Mouse (Mus musculus): ENCODE measurements at regions not wholly inside any gene's neighbourhood (a gene's known extent, or its start where the extent isn't known, plus 50 kb on each side); places are given as distances from the start of the nearest gene placed in this dataset.

DNA sequence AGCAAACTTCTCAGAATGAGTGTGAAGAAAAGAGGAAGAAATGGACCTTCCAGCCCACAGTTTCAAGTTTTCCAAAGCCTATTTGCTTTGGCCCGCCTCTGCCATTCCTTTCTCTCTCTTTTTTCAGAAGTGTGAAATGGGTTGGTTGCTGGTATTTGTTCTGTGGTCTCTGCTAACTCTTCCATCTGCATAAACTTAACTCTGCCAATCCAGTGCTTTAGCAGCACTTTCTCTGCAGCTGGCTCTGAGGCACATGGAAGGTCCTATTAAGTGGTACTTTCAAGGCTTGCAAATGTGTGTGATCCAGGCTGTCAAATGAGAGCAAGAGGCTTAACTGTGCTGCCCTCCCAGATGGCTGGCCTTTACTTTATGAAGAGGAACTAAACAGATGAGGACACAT lies 383.6 kb downstream of the Gm826 start:
- no peak for DNase-seq (ENCODE audit: low read depth, low spot score)

DNA sequence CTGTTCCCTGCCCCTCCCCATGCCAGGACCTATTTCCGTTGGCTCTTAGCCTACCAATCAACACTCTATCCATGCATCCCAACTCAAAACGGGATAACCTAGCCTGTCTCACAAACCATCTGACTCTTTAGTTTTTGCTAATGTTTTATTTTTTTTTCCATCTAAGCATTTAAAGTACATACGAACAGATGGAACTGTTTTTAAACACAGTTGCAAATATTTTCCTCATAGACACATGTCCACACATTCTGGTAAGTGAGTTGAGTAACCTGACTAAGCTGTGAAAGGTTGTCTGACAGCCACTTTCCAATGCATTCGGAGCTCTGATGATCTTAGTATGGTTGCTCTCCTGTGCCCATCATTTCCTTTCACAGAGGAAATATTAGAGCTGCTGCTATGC lies 384.9 kb downstream of the Gm826 start:
- DNase-seq (ENCODE audit: low read depth, low spot score): no peak

DNA sequence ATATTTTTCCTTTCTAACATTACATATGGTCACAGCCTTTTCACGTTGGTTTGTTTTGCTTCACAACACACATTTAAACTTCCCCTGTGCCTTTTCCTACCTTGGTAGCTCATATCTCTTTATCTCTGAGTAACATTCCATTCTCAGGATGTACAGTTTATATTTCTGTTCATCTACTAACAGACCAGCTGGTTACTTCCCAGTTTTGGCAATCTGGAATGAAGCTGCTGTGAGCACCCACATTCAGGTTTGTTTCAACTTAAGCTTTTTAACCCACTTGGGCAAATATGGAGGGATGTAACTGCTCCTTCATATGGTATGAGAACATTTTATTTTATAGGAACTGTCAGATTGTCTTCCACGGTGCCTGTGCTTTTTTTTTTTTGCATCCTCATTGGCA lies 403.2 kb downstream of the Gm826 start:
- DNase-seq (ENCODE audit: low read depth, low spot score): no peak

DNA sequence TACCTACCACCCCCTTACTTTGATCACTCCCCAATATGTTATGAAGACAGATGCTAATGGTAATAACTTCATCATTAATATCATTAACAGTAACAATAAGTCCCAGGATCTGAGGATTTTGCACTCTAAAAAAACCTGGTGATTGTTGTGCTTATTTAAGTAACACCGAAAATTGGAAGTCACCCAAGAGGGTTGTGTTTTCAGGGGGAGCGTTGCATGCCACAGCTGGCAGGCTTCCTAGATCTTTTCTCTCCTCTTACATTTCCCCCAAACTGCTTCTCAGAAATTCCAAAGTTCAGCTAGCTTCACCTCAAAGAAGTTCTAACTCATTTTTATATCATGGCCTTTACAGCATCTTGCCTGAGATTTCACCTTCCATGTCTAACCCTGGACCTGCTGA lies 444.3 kb downstream of the Gm826 start:
- no peak for DNase-seq (ENCODE audit: low read depth, low spot score)

DNA sequence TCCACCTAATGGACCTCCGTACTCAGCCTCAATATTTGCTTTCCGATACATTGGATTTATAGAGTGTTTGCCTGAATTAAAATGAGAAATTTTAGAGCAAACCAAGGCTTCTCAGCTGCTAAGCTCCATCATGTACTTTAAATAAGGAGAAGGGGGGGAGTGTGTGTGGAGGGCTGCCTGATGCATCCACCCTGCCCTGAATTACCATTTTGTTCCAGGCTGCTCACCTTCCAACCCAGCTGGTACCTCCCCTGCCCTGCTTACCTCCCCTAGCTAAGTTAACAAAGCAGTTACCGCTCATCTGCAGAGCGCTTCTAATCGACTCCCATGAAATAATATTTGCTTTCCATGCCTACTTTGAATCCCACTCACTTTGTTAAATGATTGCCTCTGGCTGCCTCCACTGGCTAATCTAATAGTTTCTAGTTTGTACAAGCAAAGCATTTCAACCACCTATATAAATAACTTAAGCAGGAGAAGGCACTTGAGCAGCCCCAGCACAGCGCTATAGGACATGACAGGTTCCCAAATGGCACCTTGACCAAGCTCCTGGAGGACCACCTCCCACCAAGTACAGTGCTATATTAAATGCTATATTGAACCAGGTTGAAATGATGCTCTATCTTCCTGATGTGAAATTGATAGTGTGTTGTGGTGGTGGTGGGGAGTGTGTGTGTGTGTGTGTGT lies 449.0 kb downstream of the Gm826 start:
- no peak for DNase-seq (ENCODE audit: low read depth, low spot score)

DNA sequence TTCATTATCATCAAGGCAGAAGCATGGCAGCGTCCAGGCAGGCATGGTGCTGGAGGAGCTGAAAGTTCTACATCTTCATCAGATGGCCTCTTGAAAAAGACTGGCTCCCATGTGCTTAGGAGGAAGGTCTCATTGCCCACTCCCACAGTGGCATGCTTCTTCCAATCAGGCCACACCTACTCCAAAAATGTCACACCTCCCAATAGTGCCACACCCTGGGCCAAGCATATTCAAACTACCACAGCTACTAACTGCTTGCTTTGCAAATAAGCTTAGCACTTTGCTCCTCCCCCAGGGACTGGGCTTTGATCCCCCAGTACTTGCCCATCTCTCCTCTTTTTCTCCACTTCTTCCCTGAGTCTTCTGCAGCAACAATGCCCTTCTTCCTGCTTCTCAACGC lies 467.0 kb downstream of the Gm826 start:
- no peak for DNase-seq (ENCODE audit: low read depth, low spot score)

DNA sequence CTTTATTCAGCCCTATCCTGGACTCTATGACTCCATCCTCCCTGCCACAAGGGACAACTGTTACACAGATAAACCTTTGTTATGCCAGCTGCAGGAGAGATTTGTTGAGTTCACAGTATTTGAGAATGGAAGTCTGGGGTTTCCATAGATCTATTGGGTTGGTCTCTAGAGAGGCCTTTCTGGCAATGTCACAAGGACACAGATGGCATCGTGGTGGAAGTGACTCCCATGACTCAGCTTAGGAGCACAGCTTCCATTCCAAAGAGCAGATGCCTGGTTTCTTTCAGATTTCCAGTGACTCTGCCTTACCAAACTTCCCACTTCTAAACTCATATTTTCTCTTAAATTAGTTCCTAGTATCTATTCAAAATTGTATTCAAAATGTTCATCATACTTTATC lies 467.6 kb downstream of the Gm826 start:
- no peak for DNase-seq (ENCODE audit: low read depth, low spot score)

DNA sequence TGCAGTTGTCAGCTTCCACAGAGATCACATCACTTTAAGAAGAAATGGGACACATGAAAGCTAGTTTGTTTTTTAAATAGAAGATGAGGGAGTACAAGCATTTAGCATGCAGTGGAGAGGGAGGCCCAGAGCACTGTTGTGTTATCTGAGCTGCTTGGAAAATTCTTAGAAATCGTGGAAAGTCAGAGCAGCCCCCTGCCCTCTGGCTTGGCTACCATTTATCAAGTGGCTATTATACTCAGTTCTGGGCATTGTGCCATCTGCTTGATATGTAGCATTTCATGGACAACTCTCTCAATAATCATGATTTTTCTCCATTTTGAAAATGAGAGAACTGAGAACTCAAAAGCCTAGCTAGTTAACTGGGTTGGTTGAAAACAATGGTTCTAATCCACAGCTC lies 470.8 kb downstream of the Gm826 start:
- no peak for DNase-seq (ENCODE audit: low read depth, low spot score)

DNA sequence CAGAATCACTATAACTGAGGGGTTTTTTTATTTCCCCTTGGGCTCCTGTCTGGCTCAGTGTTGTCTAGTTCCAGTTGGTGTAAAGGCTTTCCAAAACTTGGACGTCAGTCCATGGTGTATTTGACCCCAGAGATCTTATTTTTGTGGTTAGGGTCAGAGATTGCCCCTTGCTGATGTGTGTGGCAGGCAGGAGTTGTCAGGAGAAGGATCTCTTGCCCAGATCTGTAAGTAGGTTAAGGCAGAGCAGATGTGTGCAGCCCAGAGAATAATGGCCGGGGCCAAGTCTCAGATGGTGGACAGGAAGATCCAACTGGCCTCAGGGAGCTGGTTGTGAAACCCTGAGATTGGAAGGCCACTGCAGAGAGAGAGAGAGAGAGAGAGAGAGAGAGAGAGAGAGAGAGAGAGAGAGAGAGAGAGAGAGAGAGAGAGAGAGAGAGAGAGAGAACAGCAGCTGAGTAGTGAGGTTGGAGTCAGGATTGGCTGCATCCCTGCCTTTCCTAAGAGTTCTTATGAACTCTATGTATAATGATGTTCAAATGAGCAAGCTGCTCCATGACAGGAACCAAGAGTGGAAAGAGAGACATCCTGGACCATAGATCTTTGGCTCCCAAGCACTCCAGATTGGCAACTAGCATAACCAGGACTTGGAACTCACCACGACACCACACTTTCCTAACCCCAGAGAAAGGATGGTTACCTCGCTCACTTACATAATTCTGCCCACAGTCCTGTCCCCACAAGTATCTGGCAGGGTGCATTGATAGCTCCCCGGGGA lies 479.9 kb downstream of the Gm826 start:
- DNase-seq (ENCODE audit: low read depth, low spot score): no peak

DNA sequence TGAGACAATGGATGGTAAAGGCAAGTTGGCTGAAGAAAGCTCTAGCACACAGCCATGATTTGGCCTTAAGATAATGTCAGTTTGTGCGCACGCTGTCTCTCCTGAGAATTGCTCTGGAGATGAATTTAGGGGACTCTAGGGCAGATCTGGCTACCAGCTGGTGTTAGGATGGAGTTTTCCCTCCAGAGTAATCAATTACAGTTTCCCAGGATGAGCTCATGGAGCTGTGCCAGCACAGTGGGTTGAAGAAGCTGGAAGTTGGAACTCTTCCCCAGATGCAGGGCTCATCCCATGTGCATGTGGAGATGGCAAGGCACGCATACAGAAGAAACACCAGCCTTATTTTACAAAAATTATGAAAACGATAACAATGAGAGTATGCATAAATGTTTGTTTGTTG lies 481.0 kb downstream of the Gm826 start:
- DNase-seq (ENCODE audit: low read depth, low spot score): no peak

DNA sequence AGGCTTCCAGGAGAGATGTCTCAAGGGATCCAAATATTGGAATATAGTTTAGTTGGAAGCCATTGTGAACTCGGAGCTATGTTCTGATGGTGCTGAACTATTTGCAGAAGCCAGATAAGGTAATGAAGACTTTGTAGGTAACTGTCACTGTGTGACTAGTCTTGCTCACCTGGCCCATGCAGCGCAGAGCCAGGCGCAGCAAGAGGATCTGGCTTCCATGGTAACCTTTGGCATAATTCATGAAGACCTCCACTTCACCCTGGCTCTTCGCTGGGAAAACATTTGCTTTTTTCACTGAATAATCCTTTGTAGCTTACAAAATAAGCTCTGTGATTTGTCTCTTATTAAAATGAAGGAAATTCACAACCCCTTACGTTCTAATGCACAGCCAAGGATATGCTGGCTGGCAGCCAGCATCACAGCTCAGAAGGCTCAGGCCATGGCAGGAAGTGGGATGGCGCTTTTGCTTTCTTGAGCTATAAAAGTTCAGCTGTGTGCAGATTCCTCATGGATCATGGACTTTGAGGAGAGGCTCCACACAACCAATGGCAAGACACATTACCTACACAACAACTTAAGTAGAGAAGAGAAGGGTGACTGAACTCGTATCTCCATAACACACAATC lies 501.4 kb downstream of the Gm826 start:
- DNase-seq (ENCODE audit: low read depth, low spot score): no peak

DNA sequence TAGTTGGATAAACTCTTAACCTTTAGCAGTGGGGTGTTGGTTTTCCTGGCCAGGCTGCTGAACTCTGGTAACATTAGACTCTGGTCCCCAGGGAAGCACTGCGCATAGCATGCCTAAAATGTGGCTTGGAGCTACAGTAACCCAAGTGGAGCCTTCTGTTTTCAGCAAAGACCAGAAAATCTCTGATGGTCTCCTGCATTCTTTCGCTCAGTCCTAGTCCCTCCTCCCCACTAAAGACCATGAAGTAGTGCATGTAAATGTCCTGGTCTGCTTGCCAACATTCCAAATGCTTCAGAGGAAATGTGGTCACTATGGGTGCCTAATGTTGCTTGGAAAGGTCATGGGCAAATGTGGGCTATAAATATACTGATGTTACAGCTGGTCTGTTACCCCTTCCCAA lies 507.5 kb downstream of the Gm826 start:
- DNase-seq (ENCODE audit: low read depth, low spot score): no peak

DNA sequence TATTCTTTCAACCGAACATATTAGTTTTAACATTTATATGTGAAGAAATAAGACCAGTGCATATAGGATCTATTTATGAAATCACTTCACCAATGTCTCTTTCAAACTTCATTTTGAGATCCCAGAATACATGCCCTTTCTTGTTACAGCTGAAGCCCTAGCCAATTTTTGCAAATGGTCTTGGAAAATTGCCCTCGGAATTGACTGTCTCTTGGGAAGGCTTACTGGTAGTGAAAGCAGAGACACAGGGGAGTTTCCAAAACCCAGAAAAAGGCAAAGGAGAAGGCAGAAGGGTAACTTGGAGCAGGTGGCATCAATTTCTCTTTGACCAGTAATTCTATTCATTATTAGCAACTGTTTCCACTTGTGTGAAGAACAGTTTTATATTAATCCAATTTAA lies 515.4 kb downstream of the Gm826 start:
- no peak for DNase-seq (ENCODE audit: low read depth, low spot score)

DNA sequence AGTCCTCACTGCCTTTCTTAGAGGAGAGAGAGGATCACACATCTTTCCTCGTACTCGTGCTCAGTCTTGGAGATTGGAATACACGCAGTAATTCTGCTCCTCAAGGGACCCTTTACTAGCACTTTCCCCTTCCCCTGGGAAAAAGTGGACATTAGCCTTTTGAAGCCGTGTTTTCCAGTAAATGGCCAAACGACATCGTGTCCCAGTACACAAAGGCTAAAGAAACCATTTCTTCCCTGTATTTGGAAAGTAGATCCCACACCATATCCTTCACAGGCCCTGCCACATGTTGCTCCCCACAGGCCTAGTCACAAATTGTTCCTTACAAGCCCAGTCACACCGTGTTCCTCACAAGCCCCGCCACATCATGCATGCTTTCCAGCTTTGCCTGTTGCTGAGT lies 517.6 kb downstream of the Gm826 start:
- no peak for DNase-seq (ENCODE audit: low read depth, low spot score)
